Mouse (Mus musculus): ENCODE results near the gene Klk1b1. TPM values are rescaled to one million over a fixed set of nuclear protein-coding genes. Genes with fewer than 3 reads are reported as not detected.

Gene Klk1b1
- polyA plus RNA-seq, 1 experiment: not detected

DNA sequence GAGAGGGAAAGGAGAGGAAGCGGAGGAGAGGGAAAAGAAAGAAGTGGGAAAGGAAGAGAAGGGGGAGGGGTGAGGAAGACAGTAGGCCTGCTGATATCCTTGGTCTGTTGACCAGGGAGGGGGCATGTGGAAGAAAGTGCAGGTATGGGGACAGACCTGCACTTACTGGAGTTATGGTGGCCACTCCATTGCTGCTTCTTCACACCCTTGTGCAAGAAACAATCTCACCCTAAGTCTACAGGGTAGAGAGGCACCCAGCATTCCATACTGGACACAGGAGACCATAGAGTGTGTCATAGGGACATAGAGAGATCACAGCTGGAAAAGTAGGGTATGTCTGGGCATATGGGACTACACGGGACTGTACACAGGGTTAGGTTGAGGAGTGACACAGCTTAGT lies 44.6 kb upstream of the Klk1b1 start:
- H3K4me3 ChIP-seq (ENCODE audit: low read depth, low read length): no peak overlapping the region
- no peak overlapping the region for H3K9ac ChIP-seq (ENCODE audit: low read depth, poor library complexity, severe bottlenecking)
- no peaks in the 10 kb centered on the region for H3K27me3 ChIP-seq (ENCODE audit: control insufficient read depth, insufficient read depth, low read length, poor library complexity, severe bottlenecking)
- TF ChIP-seq EP300 (IDR thresholded peaks at IDR 0.05; ENCODE audit: insufficient read depth, low read depth, low read length) (no peak), CTCF (IDR thresholded peaks at IDR 0.05; ENCODE audit: low read depth, low read length) (no peak), POLR2A (IDR thresholded peaks at IDR 0.05; ENCODE audit: insufficient read depth, low read length) (no peak)
- peaks cover 2% of the 10 kb centered on the region for H3K4me1 ChIP-seq (ENCODE audit: control insufficient read depth, insufficient read depth, low read length)
- no peak overlapping the region for H3K27ac ChIP-seq (ENCODE audit: insufficient read depth, low read length)
- H3K9me3 ChIP-seq (replicated peaks; ENCODE audit: control insufficient read depth, insufficient read depth, low read length, poor library complexity, severe bottlenecking): no peaks in the 10 kb centered on the region
- H3K36me3 ChIP-seq (ENCODE audit: control insufficient read depth, insufficient read depth, low read length, poor library complexity, severe bottlenecking): no peaks in the 10 kb centered on the region

DNA sequence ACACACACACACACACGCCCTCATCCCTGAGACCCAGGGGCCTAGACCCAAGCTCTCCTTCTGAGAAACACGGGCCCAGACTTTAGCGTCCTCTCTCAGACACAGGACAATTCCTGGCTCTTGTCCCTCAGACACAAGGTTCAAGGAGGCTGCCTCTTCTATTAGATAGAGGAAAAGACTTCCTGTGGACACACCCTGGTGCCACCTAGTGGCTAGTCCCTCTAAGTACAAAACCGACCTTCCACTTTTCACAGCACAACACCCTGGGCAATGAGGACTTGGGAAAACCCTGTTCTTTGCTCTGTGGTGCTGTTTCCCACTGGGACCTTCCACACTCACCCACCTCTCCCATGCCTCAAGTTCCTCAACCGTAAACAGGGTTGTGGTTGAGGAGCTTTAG lies 40.6 kb upstream of the Klk1b1 start:
- Histone ChIP-seq H3K9ac (ENCODE audit: low read depth, poor library complexity, severe bottlenecking) (no peak overlapping the region), H3K27ac (ENCODE audit: insufficient read depth, low read length) (no peak overlapping the region), H3K4me1 (ENCODE audit: control insufficient read depth, insufficient read depth, low read length) (no peaks in the 10 kb centered on the region), H3K36me3 (ENCODE audit: control insufficient read depth, insufficient read depth, low read length, poor library complexity, severe bottlenecking) (no peaks in the 10 kb centered on the region), H3K27me3 (ENCODE audit: control insufficient read depth, insufficient read depth, low read length, poor library complexity, severe bottlenecking) (no peaks in the 10 kb centered on the region), H3K9me3 (replicated peaks; ENCODE audit: control insufficient read depth, insufficient read depth, low read length, poor library complexity, severe bottlenecking) (no peaks in the 10 kb centered on the region), H3K4me3 (ENCODE audit: low read depth, low read length) (no peak overlapping the region)
- TF ChIP-seq CTCF (IDR thresholded peaks at IDR 0.05; ENCODE audit: low read depth, low read length): peak; percentile 50
- TF ChIP-seq EP300 (IDR thresholded peaks at IDR 0.05; ENCODE audit: insufficient read depth, low read depth, low read length): no peak

DNA sequence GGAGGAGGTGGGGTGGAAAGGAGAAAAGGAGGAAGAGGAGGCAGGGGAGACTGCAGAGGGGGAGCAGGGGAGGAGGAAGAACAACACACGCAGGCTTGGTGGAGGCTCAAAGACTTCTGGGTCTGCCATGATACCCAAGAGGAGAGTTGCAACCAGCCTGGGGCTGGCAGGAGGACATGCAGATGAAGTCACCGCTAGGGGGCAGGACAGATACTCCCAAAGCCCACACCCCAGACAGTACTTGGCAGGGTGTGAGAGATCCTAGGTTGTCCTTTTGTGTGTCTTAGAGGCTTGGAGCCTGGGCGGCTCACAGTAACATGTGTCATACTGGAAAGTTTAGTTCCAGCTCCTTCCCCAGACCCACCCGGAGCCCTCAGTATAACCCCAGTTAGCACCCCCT lies 38.0 kb upstream of the Klk1b1 start:
- no peaks in the 10 kb centered on the region for H3K27me3 ChIP-seq (ENCODE audit: control insufficient read depth, insufficient read depth, low read length, poor library complexity, severe bottlenecking)
- peaks cover 2% of the 10 kb centered on the region for H3K4me1 ChIP-seq (ENCODE audit: control insufficient read depth, insufficient read depth, low read length)
- no peak overlapping the region for H3K9ac ChIP-seq (ENCODE audit: low read depth, poor library complexity, severe bottlenecking)
- no peaks in the 10 kb centered on the region for H3K9me3 ChIP-seq (replicated peaks; ENCODE audit: control insufficient read depth, insufficient read depth, low read length, poor library complexity, severe bottlenecking)
- H3K36me3 ChIP-seq (ENCODE audit: control insufficient read depth, insufficient read depth, low read length, poor library complexity, severe bottlenecking): no peaks in the 10 kb centered on the region
- TF ChIP-seq EP300 (IDR thresholded peaks at IDR 0.05; ENCODE audit: insufficient read depth, low read depth, low read length) (no peak), CTCF (IDR thresholded peaks at IDR 0.05; ENCODE audit: low read depth, low read length) (peak; percentile 77)
- no peak overlapping the region for H3K4me3 ChIP-seq (ENCODE audit: low read depth, low read length)
- no peak overlapping the region for H3K27ac ChIP-seq (ENCODE audit: insufficient read depth, low read length)

DNA sequence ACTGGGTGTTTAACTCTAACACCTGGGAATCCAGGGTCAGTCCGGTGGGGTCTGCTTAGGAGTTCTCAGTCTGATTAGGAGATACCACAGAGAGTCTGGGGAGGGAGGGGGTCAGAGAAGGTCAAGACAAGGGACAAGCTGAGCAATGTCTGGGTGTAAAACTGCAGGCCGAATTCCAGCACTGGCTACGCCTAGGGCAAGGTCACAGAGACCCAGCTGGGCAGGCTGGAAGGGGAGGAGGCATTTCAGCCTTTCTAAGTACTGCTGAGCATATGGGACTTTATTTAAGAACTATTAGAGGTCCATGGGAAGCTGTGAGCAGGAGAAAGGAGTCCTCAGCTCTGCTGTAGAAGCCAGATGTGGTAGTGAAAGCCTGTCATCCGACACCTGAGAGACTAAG lies 34.2 kb upstream of the Klk1b1 start:
- Histone ChIP-seq H3K9me3 (replicated peaks; ENCODE audit: control insufficient read depth, insufficient read depth, low read length, poor library complexity, severe bottlenecking) (no peaks in the 10 kb centered on the region), H3K27ac (ENCODE audit: insufficient read depth, low read length) (no peak overlapping the region), H3K27me3 (ENCODE audit: control insufficient read depth, insufficient read depth, low read length, poor library complexity, severe bottlenecking) (no peaks in the 10 kb centered on the region), H3K9ac (ENCODE audit: low read depth, poor library complexity, severe bottlenecking) (no peak overlapping the region), H3K4me1 (ENCODE audit: control insufficient read depth, insufficient read depth, low read length) (peaks cover 5% of the 10 kb centered on the region), H3K4me3 (ENCODE audit: low read depth, low read length) (no peak overlapping the region), H3K36me3 (ENCODE audit: control insufficient read depth, insufficient read depth, low read length, poor library complexity, severe bottlenecking) (no peaks in the 10 kb centered on the region)
- TF ChIP-seq CTCF (IDR thresholded peaks at IDR 0.05; ENCODE audit: low read depth, low read length) (no peak), EP300 (IDR thresholded peaks at IDR 0.05; ENCODE audit: insufficient read depth, low read depth, low read length) (peak; percentile 93; the same call in 1 of the 2 replicates)

DNA sequence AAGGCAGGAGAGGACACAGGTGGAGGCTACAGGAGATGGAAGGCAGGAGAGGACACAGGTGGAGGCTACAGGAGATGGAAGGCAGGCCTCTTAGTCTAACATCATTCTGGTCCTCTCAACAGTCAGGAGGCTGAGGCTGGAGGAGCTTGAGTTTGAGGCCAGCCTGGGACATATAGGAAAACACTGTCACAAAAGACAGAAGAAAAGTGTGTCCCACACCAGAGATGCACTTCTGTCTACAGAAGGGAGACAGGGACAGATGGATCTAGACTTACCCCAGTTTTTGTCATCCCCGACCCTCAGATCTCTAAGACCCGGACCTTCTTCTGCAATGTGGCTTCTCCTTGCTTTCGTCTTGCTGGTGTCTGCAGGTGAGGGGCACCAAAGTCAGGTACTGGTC lies 33.1 kb upstream of the Klk1b1 start, which contains the start of gene Klk15:
TSS of gene Klk15 (plus strand) at position 301 of the 400 bp plus-strand sequence.
- Histone ChIP-seq H3K9ac (ENCODE audit: low read depth, poor library complexity, severe bottlenecking) (no peak within 1 kb of the TSS), H3K4me1 (ENCODE audit: control insufficient read depth, insufficient read depth, low read length) (peaks cover 5% of the 10 kb centered on the region), H3K27me3 (ENCODE audit: control insufficient read depth, insufficient read depth, low read length, poor library complexity, severe bottlenecking) (no peaks in the 10 kb centered on the region), H3K27ac (ENCODE audit: insufficient read depth, low read length) (no peak within 1 kb of the TSS), H3K36me3 (ENCODE audit: control insufficient read depth, insufficient read depth, low read length, poor library complexity, severe bottlenecking) (no peaks in the 10 kb centered on the region), H3K4me3 (ENCODE audit: low read depth, low read length) (no peak within 1 kb of the TSS), H3K9me3 (replicated peaks; ENCODE audit: control insufficient read depth, insufficient read depth, low read length, poor library complexity, severe bottlenecking) (no peaks in the 10 kb centered on the region)
- TF ChIP-seq POLR2A (IDR thresholded peaks at IDR 0.05; ENCODE audit: insufficient read depth, low read length) (no peak), EP300 (IDR thresholded peaks at IDR 0.05; ENCODE audit: insufficient read depth, low read depth, low read length) (no peak), CTCF (IDR thresholded peaks at IDR 0.05; ENCODE audit: low read depth, low read length) (no peak)

DNA sequence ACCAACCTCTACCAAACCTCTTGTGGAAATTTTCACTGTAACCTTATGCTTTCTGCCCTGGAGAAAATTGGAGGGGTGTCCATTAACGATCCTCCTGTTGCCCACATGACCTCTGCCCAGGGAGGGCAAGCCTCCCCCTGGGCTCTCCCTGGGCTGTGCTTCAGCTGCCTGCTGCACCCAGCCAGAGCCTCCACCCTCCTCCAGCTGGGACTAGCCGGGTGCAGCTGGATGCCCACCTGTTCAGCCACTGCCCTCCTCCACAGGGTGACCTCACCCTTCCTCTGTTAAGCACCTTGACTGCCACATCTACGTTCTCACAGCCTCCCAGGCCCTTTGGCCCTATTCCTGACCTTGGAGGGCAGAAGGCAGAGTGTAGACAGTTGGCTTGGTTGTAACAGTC lies 31.8 kb upstream of the Klk1b1 start:
- Histone ChIP-seq H3K4me3 (ENCODE audit: low read depth, low read length) (no peak overlapping the region), H3K27me3 (ENCODE audit: control insufficient read depth, insufficient read depth, low read length, poor library complexity, severe bottlenecking) (no peaks in the 10 kb centered on the region), H3K9ac (ENCODE audit: low read depth, poor library complexity, severe bottlenecking) (no peak overlapping the region), H3K27ac (ENCODE audit: insufficient read depth, low read length) (no peak overlapping the region), H3K4me1 (ENCODE audit: control insufficient read depth, insufficient read depth, low read length) (peaks cover 5% of the 10 kb centered on the region), H3K36me3 (ENCODE audit: control insufficient read depth, insufficient read depth, low read length, poor library complexity, severe bottlenecking) (no peaks in the 10 kb centered on the region), H3K9me3 (replicated peaks; ENCODE audit: control insufficient read depth, insufficient read depth, low read length, poor library complexity, severe bottlenecking) (no peaks in the 10 kb centered on the region)
- no peak for TF ChIP-seq CTCF (IDR thresholded peaks at IDR 0.05; ENCODE audit: low read depth, low read length)
- no peak for TF ChIP-seq EP300 (IDR thresholded peaks at IDR 0.05; ENCODE audit: insufficient read depth, low read depth, low read length)
- no peak for TF ChIP-seq POLR2A (IDR thresholded peaks at IDR 0.05; ENCODE audit: insufficient read depth, low read length)

Data from ES-Bruce4 (cell line).